Mouse (Mus musculus): ENCODE results near the gene Lat. TPM values are rescaled to one million over a fixed set of nuclear protein-coding genes. Genes with fewer than 3 reads are reported as not detected.
"Not testable (repeated sequence)": the region's sequence is repeated elsewhere in the genome, so short reads cannot be mapped to it uniquely, and the experiment has no call there.

Lat gene
- 1 to 10 TPM; 1.1 to 1.3 TPM for total RNA-seq (2021)

- DNase-seq (ENCODE audit: extremely low spot score in 1 of 2, low spot score in 1 of 2): no peak
Measured at GRCm38 (mm10) chr7:126369393-126369792, at the start of gene Lat. Lat (minus strand) TSS chr7:126369570.

GRCm38 (mm10) chr7:126418496-126418895, 49.1 kb upstream of the Lat start:
- no peak for DNase-seq (ENCODE audit: extremely low spot score in 1 of 2, low spot score in 1 of 2)

- no peak for DNase-seq (ENCODE audit: extremely low spot score in 1 of 2, low spot score in 1 of 2)
Measured at GRCm38 (mm10) chr7:126417606-126418005, 48.2 kb upstream of the Lat start.

- DNase-seq (ENCODE audit: extremely low spot score in 1 of 2, low spot score in 1 of 2): no peak
Measured at GRCm38 (mm10) chr7:126417045-126417444, 47.7 kb upstream of the Lat start.

- no peak for DNase-seq (ENCODE audit: extremely low spot score in 1 of 2, low spot score in 1 of 2)
Measured at GRCm38 (mm10) chr7:126416615-126417014, 47.2 kb upstream of the Lat start.

GRCm38 (mm10) chr7:126414725-126415124, 45.4 kb upstream of the Lat start, which contains the start of gene Cd19:
Cd19 (minus strand) TSS chr7:126414889.
- no peak for DNase-seq (ENCODE audit: extremely low spot score in 1 of 2, low spot score in 1 of 2)

- DNase-seq (ENCODE audit: extremely low spot score in 1 of 2, low spot score in 1 of 2): no peak
Measured at GRCm38 (mm10) chr7:126411061-126411460, 41.7 kb upstream of the Lat start.

- DNase-seq (ENCODE audit: extremely low spot score in 1 of 2, low spot score in 1 of 2): no peak
Measured at GRCm38 (mm10) chr7:126408686-126409085, 39.3 kb upstream of the Lat start.

- DNase-seq (ENCODE audit: extremely low spot score in 1 of 2, low spot score in 1 of 2): not testable (repeated sequence)
Measured at GRCm38 (mm10) chr7:126402518-126402917, 33.1 kb upstream of the Lat start.

- peak; percentile 66 to 93 for DNase-seq (ENCODE audit: extremely low spot score in 1 of 2, low spot score in 1 of 2)
Measured at GRCm38 (mm10) chr7:126399548-126399947, 30.2 kb upstream of the Lat start.

GRCm38 (mm10) chr7:126397822-126398221, 28.5 kb upstream of the Lat start:
- DNase-seq (ENCODE audit: extremely low spot score in 1 of 2, low spot score in 1 of 2): no peak

- no peak for DNase-seq (ENCODE audit: extremely low spot score in 1 of 2, low spot score in 1 of 2)
Measured at GRCm38 (mm10) chr7:126397221-126397620, 27.9 kb upstream of the Lat start.

- DNase-seq (ENCODE audit: extremely low spot score in 1 of 2, low spot score in 1 of 2): peak; percentile 85 to 92
Measured at GRCm38 (mm10) chr7:126396298-126397119, 27.1 kb upstream of the Lat start, which contains the start of gene Nfatc2ip. Nfatc2ip (minus strand) TSS chr7:126396737.

GRCm38 (mm10) chr7:126392086-126392884, 22.9 kb upstream of the Lat start:
- not testable (repeated sequence) for DNase-seq (ENCODE audit: extremely low spot score in 1 of 2, low spot score in 1 of 2)

GRCm38 (mm10) chr7:126388185-126388584, 18.8 kb upstream of the Lat start:
- DNase-seq (ENCODE audit: extremely low spot score in 1 of 2, low spot score in 1 of 2): no peak

GRCm38 (mm10) chr7:126383565-126383964, 14.2 kb upstream of the Lat start:
- no peak for DNase-seq (ENCODE audit: extremely low spot score in 1 of 2, low spot score in 1 of 2)

GRCm38 (mm10) chr7:126377278-126378158, 8.1 kb upstream of the Lat start, which contains the start of gene Spns1:
Spns1 (minus strand) TSS chr7:126377450.
- peak; percentile 82 to 97 for DNase-seq (ENCODE audit: extremely low spot score in 1 of 2, low spot score in 1 of 2)

GRCm38 (mm10) chr7:126376903-126377277, 7.5 kb upstream of the Lat start:
- DNase-seq (ENCODE audit: extremely low spot score in 1 of 2, low spot score in 1 of 2): no peak

GRCm38 (mm10) chr7:126375012-126375411, 5.6 kb upstream of the Lat start:
- no peak for DNase-seq (ENCODE audit: extremely low spot score in 1 of 2, low spot score in 1 of 2)

- no peak for DNase-seq (ENCODE audit: extremely low spot score in 1 of 2, low spot score in 1 of 2)
Measured at GRCm38 (mm10) chr7:126374526-126374925, 5.2 kb upstream of the Lat start.

Measured in layer of hippocampus, postnatal 25 days (tissue).